Mouse (Mus musculus): ENCODE data around the gene Nek1.

GRCm38 (mm10) chr8:61148728-61149127 is 155.7 kb downstream of the Nek1 start:
- TF ChIP-seq CTCF (IDR thresholded peaks at IDR 0.05; ENCODE audit: low read depth, low read length), result no peak
- TF ChIP-seq POLR2A (IDR thresholded peaks at IDR 0.05; ENCODE audit: extremely low read depth, insufficient read depth, low read length), result no peak
